Mouse (Mus musculus): ENCODE measurements around the gene Nrm.

The Nrm gene

DNA sequence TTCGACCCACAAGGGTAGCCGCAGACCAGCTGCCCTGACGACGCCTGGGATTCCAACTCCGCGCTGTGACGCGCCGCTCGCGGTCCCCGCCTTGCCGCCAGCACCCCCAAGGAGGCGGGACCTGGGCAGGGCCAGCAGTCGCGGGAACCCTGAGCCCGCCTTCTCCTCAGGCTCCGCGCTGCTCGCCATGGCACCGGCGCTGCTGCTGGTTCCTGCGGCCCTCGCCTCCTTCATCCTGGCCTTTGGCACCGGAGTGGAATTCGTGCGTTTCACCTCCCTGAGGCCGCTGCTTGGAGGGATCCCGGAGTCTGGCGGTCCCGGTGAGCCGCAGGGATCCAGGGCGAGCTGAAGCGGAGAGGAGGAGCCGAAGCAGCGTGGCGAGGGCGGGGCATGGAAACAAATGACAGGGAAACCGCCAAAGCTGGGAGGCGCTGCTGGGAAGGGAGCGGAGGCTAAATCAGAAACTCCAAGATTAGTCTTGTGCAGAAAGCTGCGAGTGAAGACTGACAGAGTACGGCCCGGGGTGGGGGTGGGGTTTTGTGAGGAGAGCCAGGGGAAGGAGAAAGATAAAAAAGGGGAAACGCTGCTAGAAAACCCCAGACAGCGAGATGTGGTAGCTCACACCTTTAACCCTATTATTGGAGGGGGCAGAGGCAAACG, at the start of gene Nrm:
TSS of gene Nrm (plus strand) at position 121 of the 660 bp plus-strand sequence.
- no peak for DNase-seq (ENCODE audit: low read depth, low spot score)

GRCm38 (mm10) chr17:35812307-35812706, 48.8 kb upstream of the Nrm start:
- no peak for DNase-seq (ENCODE audit: low read depth, low spot score)

DNA sequence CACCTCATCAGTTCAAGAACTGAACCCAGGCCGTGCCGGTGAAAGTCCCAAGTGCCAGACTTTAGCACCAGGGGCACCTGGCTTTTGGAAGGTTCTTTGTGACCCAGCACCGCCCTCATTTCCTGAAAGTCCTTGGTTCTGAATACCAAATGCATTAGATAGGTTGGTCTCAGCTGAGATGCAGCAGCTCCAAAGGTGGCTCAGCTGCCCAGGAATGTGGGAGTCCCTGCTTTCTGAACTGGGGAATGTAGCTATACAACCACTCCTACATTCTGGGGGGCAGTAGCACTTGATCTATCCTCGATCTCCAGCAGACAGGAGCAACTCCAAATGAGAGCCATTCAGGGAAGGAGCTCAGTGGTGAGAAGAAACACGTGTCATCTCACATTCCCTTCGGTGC, 48.4 kb upstream of the Nrm start:
- no peak for DNase-seq (ENCODE audit: low read depth, low spot score)

GRCm38 (mm10) chr17:35813245-35813647, 47.9 kb upstream of the Nrm start:
- DNase-seq (ENCODE audit: low read depth, low spot score): no peak

DNA sequence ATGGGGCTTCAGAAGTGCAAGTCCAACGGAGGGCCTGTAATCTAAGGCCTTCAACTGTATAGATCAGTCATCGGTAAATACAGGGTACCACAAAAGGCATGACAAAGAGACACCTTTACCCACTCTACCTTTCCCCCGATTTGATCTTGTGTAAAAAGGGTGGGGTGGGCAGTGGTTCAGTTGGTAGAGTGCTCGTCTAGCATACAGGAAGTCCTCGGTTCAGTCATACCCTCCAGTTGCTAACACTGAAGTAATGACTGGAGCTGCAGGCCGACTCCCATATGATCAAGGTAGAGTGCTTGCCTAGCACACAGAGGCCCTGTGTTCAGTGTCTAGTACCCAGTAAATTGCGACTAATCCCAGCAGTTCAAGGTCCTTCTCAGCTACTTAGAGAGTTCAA, 47.5 kb upstream of the Nrm start:
- no peak for DNase-seq (ENCODE audit: low read depth, low spot score)

GRCm38 (mm10) chr17:35814678-35815077, 46.4 kb upstream of the Nrm start:
- DNase-seq (ENCODE audit: low read depth, low spot score): no peak

GRCm38 (mm10) chr17:35815836-35816235, 45.3 kb upstream of the Nrm start:
- DNase-seq (ENCODE audit: low read depth, low spot score): no peak

GRCm38 (mm10) chr17:35816686-35817085, 44.4 kb upstream of the Nrm start:
- DNase-seq (ENCODE audit: low read depth, low spot score): no peak

- no peak for DNase-seq (ENCODE audit: low read depth, low spot score)
Observed at GRCm38 (mm10) chr17:35817226-35817625, 43.9 kb upstream of the Nrm start.

GRCm38 (mm10) chr17:35820111-35820510, 41.0 kb upstream of the Nrm start:
- DNase-seq (ENCODE audit: low read depth, low spot score): no peak

DNA sequence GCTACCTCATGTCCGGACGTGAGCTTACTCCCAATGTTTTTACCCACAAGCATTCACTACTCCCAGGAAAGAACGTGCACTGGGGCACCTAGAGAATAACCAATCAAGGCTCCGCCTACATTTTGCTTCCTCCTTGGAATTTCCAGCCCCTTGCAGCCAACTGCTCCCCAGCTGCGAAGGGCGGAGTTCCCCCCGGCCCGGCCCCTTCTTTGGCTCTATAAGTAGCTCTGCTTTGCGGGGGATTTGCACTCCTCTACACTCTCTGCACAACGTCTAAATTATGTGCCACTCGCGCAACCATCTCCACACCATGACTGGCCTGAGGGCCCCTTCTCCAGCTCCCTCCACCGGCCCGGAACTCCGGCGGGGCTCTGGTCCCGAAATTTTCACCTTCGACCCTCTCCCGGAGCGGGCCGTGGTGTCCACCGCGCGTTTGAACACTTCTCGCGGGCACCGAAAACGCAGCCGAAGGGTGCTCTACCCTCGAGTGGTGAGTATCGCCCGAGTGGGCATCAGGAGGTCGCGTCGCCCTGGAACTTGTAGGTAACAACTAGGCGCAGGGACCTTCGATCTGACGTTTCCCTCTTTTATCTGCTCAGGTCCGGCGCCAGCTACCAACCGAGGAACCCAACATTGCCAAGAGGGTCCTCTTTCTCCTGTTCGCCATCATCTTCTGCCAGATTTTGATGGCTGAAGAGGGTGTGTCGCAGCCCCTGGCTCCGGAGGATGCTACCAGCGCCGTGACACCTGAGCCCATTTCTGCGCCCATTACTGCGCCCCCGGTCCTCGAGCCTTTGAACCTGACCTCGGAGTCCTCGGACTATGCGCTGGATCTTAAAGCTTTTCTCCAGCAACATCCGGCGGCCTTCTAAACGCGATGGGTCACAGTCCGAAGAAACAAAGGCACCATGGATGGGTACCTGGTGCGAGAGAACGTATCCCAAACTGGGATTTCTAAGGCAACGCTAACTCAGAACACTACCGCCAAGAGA, 39.4 kb upstream of the Nrm start, which contains the start of gene Ier3:
TSS of gene Ier3 (plus strand) at position 246 of the 992 bp plus-strand sequence.
- DNase-seq (ENCODE audit: low read depth, low spot score): no peak

- DNase-seq (ENCODE audit: low read depth, low spot score): no peak
Observed at GRCm38 (mm10) chr17:35822564-35822963, 38.6 kb upstream of the Nrm start.

DNA sequence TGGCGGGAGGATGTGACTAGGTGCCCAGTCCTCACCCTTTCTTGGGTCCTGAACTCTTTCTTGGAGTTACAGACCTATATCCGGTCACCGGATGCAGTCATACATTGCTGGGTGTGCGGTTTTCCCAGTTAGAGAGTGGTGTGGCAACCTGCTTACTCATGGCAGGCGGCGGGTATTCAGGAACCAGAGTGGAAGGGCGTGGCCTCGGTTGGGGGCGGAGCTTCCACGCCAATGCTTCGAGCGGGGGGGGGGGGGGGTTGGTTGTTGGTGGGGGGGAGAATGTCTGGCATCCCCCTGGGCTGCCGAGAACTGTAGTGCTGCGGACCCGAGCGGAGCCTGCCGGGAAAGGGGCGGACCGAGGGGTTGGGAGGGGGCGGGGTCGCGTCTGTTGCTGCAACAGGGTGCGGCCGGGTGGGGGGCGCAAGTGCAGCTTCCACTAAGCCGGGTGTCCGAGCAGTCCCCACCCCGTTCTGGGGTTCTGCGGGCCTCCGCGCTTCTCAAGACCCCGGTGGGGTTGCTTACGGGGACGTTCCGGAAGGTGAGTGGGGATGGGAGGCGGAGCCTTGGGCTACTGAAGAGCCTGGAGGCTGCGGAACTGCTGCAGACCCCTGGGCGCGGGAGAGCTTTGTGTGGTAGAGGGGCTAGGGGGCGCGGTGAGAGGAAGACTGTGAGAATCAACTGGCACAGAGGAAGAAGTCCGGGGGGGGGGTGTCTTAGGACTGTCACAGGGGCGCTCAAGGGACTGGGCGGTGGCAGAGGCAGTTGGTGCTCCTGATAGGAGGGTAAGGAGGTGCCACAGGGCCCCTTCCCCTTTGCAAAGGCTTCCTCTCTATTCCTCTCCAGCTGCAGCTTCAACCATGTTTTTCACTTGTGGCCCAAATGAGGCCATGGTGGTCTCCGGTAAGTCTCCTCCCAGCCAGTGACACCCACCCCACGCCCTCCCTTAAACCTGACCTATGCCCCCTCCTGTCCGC, 37.9 kb upstream of the Nrm start, which contains the start of gene Flot1:
TSS of gene Flot1 (plus strand) at position 267 of the 974 bp plus-strand sequence.
- no peak for DNase-seq (ENCODE audit: low read depth, low spot score)

DNA sequence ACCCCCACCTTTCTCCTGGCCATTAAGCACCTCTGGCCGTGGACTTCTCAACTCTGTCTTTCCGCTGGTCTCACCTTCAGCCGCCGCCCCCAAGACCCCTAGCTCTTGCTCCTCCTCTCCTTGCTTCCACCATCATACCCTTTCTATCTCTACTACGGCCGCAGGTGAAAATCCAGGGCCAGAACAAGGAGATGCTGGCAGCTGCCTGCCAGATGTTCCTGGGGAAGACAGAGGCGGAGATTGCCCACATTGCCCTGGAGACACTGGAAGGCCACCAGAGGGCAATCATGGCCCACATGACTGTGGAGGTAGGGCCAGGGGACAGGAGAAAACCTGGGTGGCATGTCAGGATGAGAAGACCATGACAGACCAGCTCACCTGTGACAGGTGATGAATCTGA, 36.7 kb upstream of the Nrm start:
- no peak for DNase-seq (ENCODE audit: low read depth, low spot score)

GRCm38 (mm10) chr17:35825109-35825850, 35.8 kb upstream of the Nrm start:
- DNase-seq (ENCODE audit: low read depth, low spot score): no peak

GRCm38 (mm10) chr17:35829737-35830136, 31.4 kb upstream of the Nrm start:
- no peak for DNase-seq (ENCODE audit: low read depth, low spot score)

DNA sequence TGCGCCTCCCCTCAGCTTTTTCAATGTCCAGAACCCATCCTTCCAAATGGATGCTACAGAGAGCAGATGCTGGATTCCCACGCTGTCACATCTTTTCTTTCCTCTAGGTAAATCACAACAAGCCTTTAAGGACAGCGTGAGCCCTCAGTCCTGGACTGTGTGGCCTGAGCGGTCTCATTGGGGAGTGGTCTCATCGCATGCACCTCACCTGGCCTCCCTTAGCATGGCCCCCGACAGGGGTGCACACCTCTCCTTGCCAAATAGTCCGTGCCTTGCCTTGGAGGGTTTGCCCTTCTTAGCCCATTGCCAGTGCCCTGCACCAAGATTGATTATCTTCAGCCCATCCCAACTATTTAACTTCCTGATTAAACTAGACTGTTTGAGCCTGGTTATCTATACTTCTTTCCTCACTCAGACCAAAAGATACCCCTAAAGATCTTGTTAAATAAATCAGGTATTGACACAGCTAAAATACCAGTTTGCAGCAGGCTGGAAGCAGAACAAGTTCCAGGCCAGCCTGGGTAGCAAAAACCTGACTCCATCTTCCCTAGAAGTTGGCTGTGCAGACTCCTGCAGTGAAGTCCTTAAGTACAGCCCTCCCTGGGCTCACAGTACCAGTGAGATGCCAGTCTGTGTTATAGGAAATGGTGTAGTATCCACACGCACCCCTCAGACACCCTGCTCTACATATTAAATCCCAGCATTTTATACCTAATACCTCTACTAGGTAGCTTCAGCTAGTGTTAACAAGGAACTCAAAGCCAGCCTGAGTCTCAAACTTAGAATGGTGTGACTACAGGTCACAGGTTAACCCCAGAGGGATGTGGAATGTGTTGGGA, 28.5 kb upstream of the Nrm start:
- DNase-seq (ENCODE audit: low read depth, low spot score): no peak

- DNase-seq (ENCODE audit: low read depth, low spot score): no peak
Observed at GRCm38 (mm10) chr17:35833239-35833751, 27.8 kb upstream of the Nrm start.

GRCm38 (mm10) chr17:35833894-35834293, 27.2 kb upstream of the Nrm start:
- no peak for DNase-seq (ENCODE audit: low read depth, low spot score)

All from WW6 (cell line).